Mouse (Mus musculus) MN1 (cell line): ENCODE measurements at regions not wholly inside any gene's neighbourhood (a gene's known extent, or its start where the extent isn't known, plus 50 kb on each side); places are given as distances from the start of the nearest gene placed in this dataset.
"Not testable (repeated sequence)": the region's sequence is repeated elsewhere in the genome, so short reads cannot be mapped to it uniquely, and the experiment has no call there.

Experiments
- DNase-seq: peaks from one replicate; pipeline ENCODE4 v3.0.0-alpha.2; 2016; ENCODE audit warnings: low spot score

GRCm38 (mm10) chr8:126775334-126775733 is 170.3 kb downstream of the Tomm20 start:
- DNase-seq, result no peak

- DNase-seq, result no peak
Measured at GRCm38 (mm10) chr8:126774816-126775215, 170.8 kb downstream of the Tomm20 start.

GRCm38 (mm10) chr8:126772748-126773147 is 172.9 kb downstream of the Tomm20 start:
- no peak for DNase-seq

GRCm38 (mm10) chr8:126772194-126772593 is 173.4 kb downstream of the Tomm20 start:
- DNase-seq, result no peak

GRCm38 (mm10) chr8:126770374-126770773 is 175.3 kb downstream of the Tomm20 start:
- DNase-seq, result not testable (repeated sequence)

GRCm38 (mm10) chr8:126768142-126768541 is 174.4 kb upstream of the Irf2bp2 start:
- no peak for DNase-seq

- DNase-seq, result peak; percentile 65
Measured at GRCm38 (mm10) chr8:126767341-126767740, 173.6 kb upstream of the Irf2bp2 start.

GRCm38 (mm10) chr8:126765693-126766238 is 172.0 kb upstream of the Irf2bp2 start:
- DNase-seq, result no peak

- DNase-seq, result no peak
Measured at GRCm38 (mm10) chr8:126763600-126763999, 169.8 kb upstream of the Irf2bp2 start.

GRCm38 (mm10) chr8:126759711-126760110 is 165.9 kb upstream of the Irf2bp2 start:
- DNase-seq, result no peak

GRCm38 (mm10) chr8:126758951-126759350 is 165.2 kb upstream of the Irf2bp2 start:
- DNase-seq, result no peak

- DNase-seq, result no peak
Measured at GRCm38 (mm10) chr8:126757951-126758757, 164.4 kb upstream of the Irf2bp2 start.

GRCm38 (mm10) chr8:126756300-126757097 is 162.7 kb upstream of the Irf2bp2 start:
- DNase-seq, result no peak

- DNase-seq, result no peak
Measured at GRCm38 (mm10) chr8:126755669-126756068, 161.9 kb upstream of the Irf2bp2 start.

- DNase-seq, result no peak
Measured at GRCm38 (mm10) chr8:126754361-126754809, 160.6 kb upstream of the Irf2bp2 start.

GRCm38 (mm10) chr8:126753059-126753855 is 159.5 kb upstream of the Irf2bp2 start:
- DNase-seq, result no peak

- DNase-seq, result no peak
Measured at GRCm38 (mm10) chr8:126751416-126752140, 157.8 kb upstream of the Irf2bp2 start.

- DNase-seq, result no peak
Measured at GRCm38 (mm10) chr8:126745992-126746775, 152.4 kb upstream of the Irf2bp2 start.

- DNase-seq, result no peak
Measured at GRCm38 (mm10) chr8:126744747-126745382, 151.1 kb upstream of the Irf2bp2 start.

GRCm38 (mm10) chr8:126743296-126743695 is 149.5 kb upstream of the Irf2bp2 start:
- DNase-seq, result no peak
